Mouse (Mus musculus): Measurements from ENCODE around the gene AW011738.

GRCm38 (mm10) chr4:156166477-156166876, 36.6 kb upstream of the AW011738 start:
- peak; percentile 8; the same call in 1 of the 2 replicates for TF ChIP-seq CTCF (IDR thresholded peaks at IDR 0.05)
- TF ChIP-seq POLR2A (IDR thresholded peaks at IDR 0.05; ENCODE audit: insufficient read depth, low read depth, low read length), result no peak
- no peak for TF ChIP-seq EP300 (IDR thresholded peaks at IDR 0.05; ENCODE audit: insufficient read depth, low read depth, low read length)
